In genomic region chr5:51923417-51923816, GRCm38 (mm10) we compare ENCODE assay signal across 23 mouse cellular contexts.
DNase-seq lines count a peak whose midpoint lies in the region; ATAC-seq lines count a peak whose summit lies in the region.
"Had no signal": no experiment of that assay in that cellular context is flagged by ENCODE, and none has a peak within 500 bp of the region (broad histone marks: within the 10 kb centered on the region; RNA-seq: fewer than 3 reads in every experiment).

No protein-coding gene starts in this region.

- no peak overlapping the region for H3K9ac ChIP-seq in heart, embryonic 13.5 days
- no peak overlapping the region for H3K9ac ChIP-seq in hindbrain, embryonic 11.5 days (ENCODE audit: low read depth, low read length)
- H3K9ac ChIP-seq: limb, embryonic 13.5 days; liver, embryonic 13.5 days; lung, embryonic 14.5 days had no signal

- H3K4me2 ChIP-seq in heart, embryonic 13.5 days: peak overlapping the region; percentile 22
- no peak overlapping the region for H3K4me2 ChIP-seq in hindbrain, embryonic 11.5 days (replicated peaks; ENCODE audit: low read depth, low read length)
- H3K4me2 ChIP-seq: limb, embryonic 13.5 days; liver, embryonic 13.5 days; lung, embryonic 14.5 days had no signal

- H3K4me1 ChIP-seq in heart, embryonic 13.5 days: peaks cover 16% of the 10 kb centered on the region
- 0 out of 2 replicates have a peak, but pooled peaks cover 1% of the 10 kb centered on the region for H3K4me1 ChIP-seq in heart, embryonic 10.5 days
- H3K4me1 ChIP-seq in hindbrain, embryonic 11.5 days (replicated peaks; ENCODE audit: control insufficient read depth, insufficient read depth, low read length): no peaks in the 10 kb centered on the region
- H3K4me1 ChIP-seq: limb, embryonic 13.5 days; liver, embryonic 13.5 days had no signal

- H3K27ac ChIP-seq in heart, embryonic 13.5 days (replicated peaks): no peak overlapping the region
- H3K27ac ChIP-seq in heart, embryonic 10.5 days: no peak overlapping the region
- no peak overlapping the region for H3K27ac ChIP-seq in hindbrain, embryonic 11.5 days (ENCODE audit: low read depth, low read length)
- H3K27ac ChIP-seq: limb, embryonic 13.5 days; liver, embryonic 13.5 days had no signal

- 58% methylated on average over 7 of the region's 7 CpGs for WGBS in heart, embryonic 13.5 days
- WGBS in heart, embryonic 10.5 days: 76% methylated on average over 7 of the region's 7 CpGs
- WGBS in hindbrain, embryonic 11.5 days: 90% methylated on average over 7 of the region's 7 CpGs

- H3K27me3 ChIP-seq in heart, embryonic 13.5 days (replicated peaks): no peaks in the 10 kb centered on the region
- H3K27me3 ChIP-seq in heart, embryonic 10.5 days (ENCODE audit: insufficient read depth, poor library complexity, severe bottlenecking): no peaks in the 10 kb centered on the region
- H3K27me3 ChIP-seq in hindbrain, embryonic 11.5 days (ENCODE audit: control insufficient read depth, insufficient read depth, low read length): no peaks in the 10 kb centered on the region
- H3K27me3 ChIP-seq: limb, embryonic 13.5 days; liver, embryonic 13.5 days; Patski had no signal

- no peak overlapping the region for H3K4me3 ChIP-seq in heart, embryonic 13.5 days
- no peak overlapping the region for H3K4me3 ChIP-seq in heart, embryonic 10.5 days
- no peak overlapping the region for H3K4me3 ChIP-seq in hindbrain, embryonic 11.5 days (ENCODE audit: low read depth, low read length)
- H3K4me3 ChIP-seq: erythroblast, embryonic 14.5 days; limb, embryonic 13.5 days; liver, embryonic 13.5 days had no signal

- no peaks in the 10 kb centered on the region for H3K9me3 ChIP-seq in heart, embryonic 13.5 days
- H3K9me3 ChIP-seq in heart, embryonic 10.5 days: no peaks in the 10 kb centered on the region
- no peaks in the 10 kb centered on the region for H3K9me3 ChIP-seq in hindbrain, embryonic 11.5 days (ENCODE audit: control insufficient read depth, low read length)
- H3K9me3 ChIP-seq: limb, embryonic 13.5 days; liver, embryonic 13.5 days had no signal

- no peak for ATAC-seq in heart, embryonic 13.5 days (ENCODE audit: extremely low read depth, insufficient number of reproducible peaks, low FRiP score, low TSS enrichment)
- no peak for ATAC-seq in hindbrain, embryonic 11.5 days (ENCODE audit: low FRiP score)
- ATAC-seq: forebrain, embryonic 16.5 days; hindbrain, embryonic 16.5 days; intestine, embryonic 16.5 days; Patski had no signal

- no peak for DNase-seq in heart, embryonic 10.5 days (ENCODE audit: low spot score)
- peak; percentile 13 for DNase-seq in 3T3-L1 (ENCODE audit: low read depth, low spot score)
- peak; percentile 5 for DNase-seq in Muller cell, postnatal 12 days (ENCODE audit: inconsistent ontology term)
- DNase-seq in layer of hippocampus, adult 8-10 months (ENCODE audit: low spot score in 2 of 2): peak; percentile 18 to 37
- no peak for DNase-seq in hindbrain, embryonic 11.5 days (ENCODE audit: low spot score)
- no peak for DNase-seq in gastrocnemius, postnatal 10 days
- DNase-seq in ovary, postnatal 10 days (ENCODE audit: low spot score): no peak
- DNase-seq: adrenal gland, adult 8-10 months; cerebellum, adult 11 months; cerebellum, postnatal 25 days; heart, adult 18-20 months; heart, postnatal 36 days; liver, embryonic 13.5 days; lung, embryonic 14.5 days; lung, postnatal 36 days; thymus, postnatal 36 days had no signal

- H3K36me3 ChIP-seq in heart, embryonic 13.5 days: no peaks in the 10 kb centered on the region
- H3K36me3 ChIP-seq in heart, embryonic 10.5 days: no peaks in the 10 kb centered on the region
- no peaks in the 10 kb centered on the region for H3K36me3 ChIP-seq in hindbrain, embryonic 11.5 days (ENCODE audit: control insufficient read depth, insufficient read depth, low read length)
- H3K36me3 ChIP-seq: limb, embryonic 13.5 days; liver, embryonic 13.5 days had no signal

Comparison
In these comparisons a context has a peak if more than half of its experiments do, and no peak if none do; other contexts are left out.
1. DNase-seq: peak in 3T3-L1 (single experiment), Muller cell, postnatal 12 days (single experiment) and layer of hippocampus, adult 8-10 months (2 of 2); none in heart, embryonic 10.5 days (single experiment), hindbrain, embryonic 11.5 days (single experiment), gastrocnemius, postnatal 10 days (single experiment) and ovary, postnatal 10 days (single experiment).